Mouse (Mus musculus) T-cell, adult 2 months (primary cell): ENCODE results near the gene Olfr1497.
"Not testable (repeated sequence)": the region's sequence is repeated elsewhere in the genome, so short reads cannot be mapped to it uniquely, and the experiment has no call there.

Source experiments
- DNase-seq: peaks from one replicate; pipeline ENCODE4 v3.0.0; 2022; ENCODE audit warnings: low spot score

Olfr1497 gene

DNA sequence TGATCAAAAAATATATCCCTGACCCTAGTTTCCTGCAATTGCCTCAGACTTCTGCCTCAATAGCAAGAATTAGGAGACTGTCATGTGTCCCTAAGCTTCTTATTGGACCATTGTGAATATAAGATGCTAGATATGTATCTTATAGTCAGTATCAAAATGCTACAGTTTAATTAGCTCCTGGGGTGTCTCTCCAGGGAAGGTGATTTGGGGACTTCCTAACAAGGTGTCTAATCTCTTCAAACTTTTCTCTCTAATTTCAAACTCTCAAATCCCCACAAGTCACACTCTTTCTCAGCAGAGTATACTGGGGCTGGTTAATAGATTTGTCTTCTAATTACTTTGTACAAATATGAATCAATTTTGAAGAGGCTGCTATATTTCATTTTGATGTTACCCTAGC lies at the start of gene Olfr1497:
TSS of gene Olfr1497 (minus strand) at position 101 of the 400 bp plus-strand sequence.
- no peak for DNase-seq

DNA sequence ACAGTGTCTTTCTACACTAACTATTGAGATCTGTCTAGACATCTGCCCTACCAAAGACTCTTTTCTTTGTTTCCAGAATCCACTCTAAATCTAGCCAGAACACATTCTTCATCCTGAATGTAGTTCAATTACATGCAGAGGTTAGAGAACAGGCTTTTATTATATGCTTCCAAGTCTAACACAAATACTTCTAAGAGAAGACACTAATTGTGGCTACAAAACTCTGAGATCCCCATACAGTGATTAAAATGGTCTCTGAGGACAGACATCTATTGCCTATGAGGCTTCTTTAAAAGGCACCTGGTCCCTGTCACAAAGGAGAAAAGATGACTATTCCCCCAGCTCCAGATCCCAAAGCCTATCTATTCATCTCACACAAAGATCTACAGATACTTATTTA lies 32.4 kb upstream of the Olfr1497 start, which contains the start of gene Olfr1500:
TSS of gene Olfr1500 (minus strand) at position 101 of the 400 bp plus-strand sequence.
- no peak for DNase-seq

DNA sequence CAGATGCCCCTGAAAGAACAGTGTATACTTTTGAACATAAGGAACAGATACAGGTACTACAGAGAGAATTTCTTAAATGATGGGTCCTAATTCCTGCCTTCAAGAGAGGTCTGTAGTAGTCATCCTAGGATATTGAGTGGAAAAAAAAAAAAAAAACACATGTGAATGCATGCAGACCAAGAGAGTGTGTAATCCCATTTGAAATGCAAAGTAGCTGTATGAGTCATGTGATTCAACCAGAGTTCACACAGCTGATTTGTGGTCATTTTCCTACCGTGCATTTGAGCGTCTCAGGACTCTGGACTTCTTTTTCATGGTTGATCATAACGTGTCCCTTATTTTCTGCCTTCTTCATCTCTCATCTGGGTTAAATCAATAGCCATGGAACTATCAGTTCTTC lies 30.4 kb upstream of the Olfr1497 start:
- DNase-seq = no peak

- DNase-seq = no peak
These were observed 22.8 kb upstream of the Olfr1497 start for GRCm38 (mm10) chr19:13820847-13821246.

DNA sequence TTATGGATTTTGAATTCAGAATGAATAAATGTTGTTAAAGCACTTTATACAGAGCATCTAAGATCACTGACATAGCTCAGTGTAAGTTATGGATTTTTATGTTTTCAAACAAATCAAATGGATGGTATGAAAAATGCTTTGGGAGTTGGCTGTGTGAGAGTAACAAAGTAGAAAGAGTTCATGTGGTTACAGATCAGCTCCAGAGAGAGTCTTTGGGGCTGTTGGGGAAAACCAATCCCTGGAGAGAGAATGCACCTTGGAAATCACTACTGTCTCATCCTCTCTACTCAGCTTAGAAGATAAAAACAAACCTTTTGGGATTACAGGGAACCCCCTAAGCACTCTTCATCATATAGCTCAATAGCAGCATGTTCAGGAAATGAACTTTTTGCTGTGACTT lies 21.3 kb upstream of the Olfr1497 start, which contains the start of gene Olfr1499:
TSS of gene Olfr1499 (minus strand) at position 101 of the 400 bp plus-strand sequence.
- DNase-seq = no peak

DNA sequence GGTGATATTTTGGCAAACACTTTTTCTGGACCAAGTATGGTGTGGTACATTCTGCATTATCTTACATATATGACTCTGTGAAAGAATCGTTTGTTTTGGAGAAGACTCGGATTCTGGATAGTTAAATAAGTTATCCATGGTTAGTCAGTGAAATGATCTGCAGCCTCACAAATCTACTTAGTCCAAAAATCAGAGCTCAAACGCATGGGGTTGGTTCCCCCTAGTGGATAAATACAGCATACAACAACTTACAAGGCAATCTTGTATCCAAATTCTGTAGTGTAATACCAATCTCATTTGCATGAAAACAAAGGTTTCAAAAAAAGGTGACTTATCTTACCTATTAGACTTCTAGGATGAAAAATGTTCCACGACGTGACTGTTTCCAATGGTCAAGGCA lies 20.8 kb upstream of the Olfr1497 start:
- no peak for DNase-seq

DNA sequence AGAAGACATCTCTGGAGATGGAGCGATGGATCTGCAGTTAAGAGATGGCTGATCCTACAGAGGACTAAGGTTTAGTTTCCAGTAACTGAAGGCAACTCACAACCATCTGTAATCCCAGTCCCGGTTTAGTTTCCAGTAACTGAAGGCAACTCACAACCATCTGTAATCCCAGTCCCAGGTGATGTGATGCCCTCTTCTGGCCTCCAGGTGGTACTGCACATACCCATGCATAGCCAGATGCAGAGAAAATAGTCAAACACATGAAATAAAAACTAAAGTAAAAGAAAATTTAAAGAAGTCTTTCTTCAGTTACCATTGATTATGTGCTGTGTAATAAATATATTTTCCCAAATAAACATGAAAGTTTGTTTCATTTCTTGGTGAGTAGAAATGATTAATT lies 14.8 kb upstream of the Olfr1497 start:
- DNase-seq = no peak

DNA sequence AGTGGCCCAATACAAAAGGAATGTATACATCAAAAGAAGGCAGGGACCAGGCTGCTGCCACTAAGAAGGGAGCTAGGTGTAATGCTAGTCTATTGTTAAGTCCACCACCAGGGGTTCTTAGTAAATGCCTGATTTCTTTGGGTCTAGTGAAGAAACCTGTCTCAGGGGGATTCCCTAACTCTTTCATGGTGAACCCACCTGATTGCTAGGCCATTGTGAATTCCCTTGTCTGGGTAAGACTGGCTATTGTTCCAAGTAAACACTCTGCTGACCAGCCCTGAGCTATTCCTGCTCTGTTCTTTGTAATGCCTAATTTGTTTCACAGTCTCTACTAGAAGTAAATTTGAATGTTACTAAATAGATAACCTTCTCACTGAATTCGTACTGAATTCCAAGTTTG lies 7.5 kb upstream of the Olfr1497 start:
- not testable (repeated sequence) for DNase-seq

DNA sequence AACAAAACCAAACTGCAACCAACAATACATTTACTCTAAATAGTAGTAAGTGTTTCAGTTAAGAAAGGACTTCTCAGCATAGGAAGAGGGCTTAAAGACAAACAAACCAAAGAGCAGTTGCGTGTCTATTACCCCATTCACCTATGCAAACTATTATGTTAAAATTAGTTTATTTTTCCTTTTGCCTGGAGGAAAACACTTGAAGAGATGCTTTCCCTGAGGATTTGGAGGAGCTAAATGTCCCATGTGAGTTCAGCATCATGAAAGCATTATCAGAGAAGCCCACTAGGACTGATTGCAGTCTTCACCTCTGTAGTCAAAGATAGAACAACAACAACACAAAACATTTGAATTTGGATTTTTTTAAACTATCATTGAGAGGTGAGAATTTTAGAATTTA lies 20.4 kb downstream of the Olfr1497 start, which contains the start of gene Olfr1496:
TSS of gene Olfr1496 (plus strand) at position 301 of the 400 bp plus-strand sequence.
- no peak for DNase-seq

DNA sequence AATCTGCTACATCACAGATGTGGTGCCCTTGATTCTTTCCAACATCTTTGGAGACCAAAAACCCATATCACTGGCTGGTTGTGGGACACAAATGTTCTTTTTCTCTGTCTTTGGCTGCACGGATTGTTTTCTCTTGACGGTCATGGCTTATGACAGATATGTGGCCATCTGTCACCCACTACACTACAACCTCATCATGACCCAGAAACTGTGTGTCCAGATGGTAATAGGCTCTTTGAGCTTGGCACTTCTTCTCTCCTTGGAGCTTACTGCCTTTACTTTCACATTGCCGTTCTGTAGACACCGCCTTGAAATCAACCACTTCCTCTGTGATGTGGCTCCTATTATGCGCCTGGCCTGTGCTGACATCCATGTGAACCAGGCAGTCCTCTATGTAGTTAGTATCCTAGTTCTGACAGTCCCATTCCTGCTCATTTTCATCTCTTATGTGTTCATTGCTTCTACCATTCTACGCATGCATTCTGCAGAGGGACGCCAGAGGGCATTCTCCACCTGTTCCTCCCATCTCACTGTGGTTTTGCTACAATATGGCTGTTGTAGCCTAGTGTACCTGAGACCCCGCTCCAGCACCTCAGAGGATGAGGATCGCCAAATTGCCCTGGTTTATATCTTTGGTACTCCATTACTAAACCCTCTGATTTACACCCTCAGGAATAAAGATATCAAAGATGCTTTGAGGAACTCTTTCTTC lies 29.3 kb downstream of the Olfr1497 start:
- DNase-seq = no peak

DNA sequence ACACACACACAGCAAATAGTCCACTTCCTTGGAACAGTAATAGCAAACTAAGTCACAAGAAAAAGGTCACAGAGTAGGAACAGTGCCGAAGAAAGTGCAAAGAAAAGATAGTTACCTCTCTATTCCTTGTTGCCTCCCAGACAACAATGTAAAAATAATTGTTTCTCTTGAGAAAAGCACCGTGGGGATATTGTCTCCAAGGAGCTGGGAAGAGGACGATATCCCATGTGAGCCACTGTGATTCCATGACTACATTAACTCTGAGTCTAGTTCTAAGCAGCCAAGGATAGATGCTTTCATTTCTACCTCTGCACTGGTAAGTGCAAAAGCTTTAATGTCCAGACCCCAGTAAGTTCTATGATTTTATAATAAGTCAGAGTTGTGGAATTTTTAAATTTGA lies 33.7 kb downstream of the Olfr1497 start, which contains the start of gene Olfr1495:
TSS of gene Olfr1495 (plus strand) at position 301 of the 400 bp plus-strand sequence.
- no peak for DNase-seq

DNA sequence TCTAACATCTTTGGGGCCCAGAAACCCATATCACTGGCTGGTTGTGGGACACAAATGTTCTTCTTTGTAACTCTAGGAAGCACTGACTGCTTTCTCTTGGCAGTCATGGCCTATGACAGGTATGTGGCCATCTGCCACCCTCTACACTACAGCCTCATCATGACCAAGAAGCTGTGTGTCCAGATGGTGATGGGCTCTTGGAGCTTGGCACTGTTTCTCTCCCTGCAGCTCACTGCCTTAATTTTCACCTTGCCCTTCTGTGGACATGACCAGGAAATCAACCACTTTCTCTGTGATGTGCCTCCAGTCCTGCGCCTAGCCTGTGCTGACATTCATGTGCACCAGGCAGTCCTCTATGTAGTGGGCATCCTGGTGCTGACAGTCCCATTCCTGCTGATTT lies 48.6 kb downstream of the Olfr1497 start:
- DNase-seq = no peak
